Mouse (Mus musculus) embryonic fibroblast, embryonic 13.5 days (primary cell): ENCODE data around the gene Cep164.

Experiments
- CTCF ChIP-seq: IDR thresholded peaks from 2 replicates; pipeline ENCODE4 v1.5.1; 2011; ENCODE audit warnings: mild to moderate bottlenecking, control low read depth, low read length, moderate library complexity, borderline replicate concordance; ENCODE audit not compliant: insufficient read depth
- POLR2A ChIP-seq: IDR thresholded peaks from 2 replicates; pipeline ENCODE4 v1.6.1; 2011; ENCODE audit warnings: low read depth, mild to moderate bottlenecking, control low read depth, low read length, moderate library complexity

GRCm38 (mm10) chr9:45818406-45819011 lies 10.0 kb downstream of the Cep164 start:
- TF ChIP-seq POLR2A (no peak), CTCF (no peak)
